Mouse (Mus musculus) hindbrain, embryonic 13.5 days (tissue): Measurements from ENCODE around the gene Sugt1. TPM values are rescaled to one million over a fixed set of nuclear protein-coding genes. Genes with fewer than 3 reads are reported as not detected.

Source experiments
- ATAC-seq: fragments of 200-750 bp; cut with Nextera tagmentation; 2 replicates; pipeline ENCODE4 v1.8.0; 2017; ENCODE audit warnings: moderate TSS enrichment; ENCODE audit not compliant: low FRiP score
- H3K27ac ChIP-seq: fragments of 300-500 bp; sonication (generic); 2 replicates; pipeline ENCODE4 v1.5.1; 2015; ENCODE audit warnings: inconsistent platforms, mild to moderate bottlenecking, moderate library complexity
- H3K27me3 ChIP-seq: fragments of 300-500 bp; sonication (generic); 2 replicates; pipeline ENCODE4 v1.6.1; 2015; ENCODE audit warnings: mild to moderate bottlenecking, inconsistent platforms
- H3K36me3 ChIP-seq: fragments of 300-500 bp; sonication (generic); 2 replicates; pipeline ENCODE4 v1.6.1; 2015; ENCODE audit warnings: mild to moderate bottlenecking, inconsistent platforms
- H3K4me1 ChIP-seq: fragments of 300-500 bp; sonication (generic); replicated peaks from 2 replicates; pipeline ENCODE4 v1.6.1; 2015; ENCODE audit warnings: inconsistent platforms
- H3K4me2 ChIP-seq: fragments of 300-500 bp; sonication (generic); 2 replicates; pipeline ENCODE4 v1.6.1; 2015; ENCODE audit warnings: inconsistent platforms, mild to moderate bottlenecking, moderate library complexity
- H3K4me3 ChIP-seq: fragments of 300-500 bp; sonication (generic); 2 replicates; pipeline ENCODE4 v1.5.1; 2015; ENCODE audit warnings: mild to moderate bottlenecking, inconsistent platforms
- H3K9ac ChIP-seq: fragments of 300-500 bp; sonication (generic); 2 replicates; pipeline ENCODE4 v1.6.1; 2015; ENCODE audit warnings: mild to moderate bottlenecking, inconsistent platforms
- H3K9me3 ChIP-seq: fragments of 300-500 bp; sonication (generic); 2 replicates; pipeline ENCODE4 v1.6.1; 2016; ENCODE audit warnings: inconsistent platforms
- WGBS: fragments of 180-500 bp; shearing (Covaris S2); methylation state at CpG from one replicate; pipeline ENCODE4 v1.1.7; 2015; 5-methylcytosine and 5-hydroxymethylcytosine counted together
- microRNA-seq: library from miRNA; unstranded; fragments of <30 nt; microRNA quantifications from one replicate; pipeline ENCODE4, GENCODE M21; 2016
- polyA plus RNA-seq: library from polyadenylated mRNA; unstranded; fragments of >200 nt; fragmentation: Nextera tagmentation; extraction: Ambion mirVana; gene quantifications from 2 replicates; pipeline ENCODE4 v1.2.1, GENCODE M21; 2015

The Sugt1 gene
- polyA plus RNA-seq, 1 experiment from 2014 or later, result 124 TPM

DNA sequence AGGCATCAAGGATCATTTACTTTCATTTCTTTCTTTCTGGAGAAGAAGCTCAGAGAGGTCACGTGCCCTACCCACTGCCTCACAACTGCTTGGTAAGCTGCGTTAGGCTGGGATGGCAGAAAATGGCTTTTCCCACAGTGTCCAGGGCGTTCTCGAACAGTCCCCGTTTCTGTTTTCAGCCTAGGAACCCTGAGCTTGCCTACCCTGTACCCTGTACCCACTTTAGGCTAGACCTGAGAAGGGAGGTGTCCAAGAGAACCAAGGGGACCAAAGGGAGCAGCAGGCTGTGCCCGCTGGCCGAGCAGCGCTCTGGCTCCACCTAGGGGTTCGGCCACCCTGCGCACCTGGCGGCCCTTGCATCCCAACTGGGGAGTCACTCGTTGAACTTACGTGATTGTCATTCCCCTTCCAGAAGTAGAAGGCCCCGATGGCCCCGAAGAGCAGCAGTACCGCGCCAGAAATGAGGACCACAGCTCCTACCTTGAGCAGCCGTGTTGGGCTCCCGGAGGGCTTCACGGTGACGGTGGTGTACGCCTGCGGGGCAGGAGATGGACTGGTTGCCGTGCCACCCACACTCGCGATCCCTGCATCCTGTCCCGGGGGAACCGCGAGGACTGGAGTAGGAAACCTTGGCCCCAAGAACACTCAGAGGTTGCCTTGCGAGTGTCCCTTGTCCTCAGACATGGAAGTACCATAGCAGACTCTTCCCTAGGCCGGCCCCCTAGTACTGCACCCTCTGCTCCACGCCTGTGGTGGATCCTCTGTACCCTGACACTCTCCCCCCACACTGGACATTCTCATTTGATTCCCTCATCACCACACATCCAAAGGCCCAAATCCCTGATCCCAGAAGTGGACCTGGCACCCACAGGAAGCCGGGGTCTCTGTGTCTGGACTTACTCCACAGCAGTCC, 73.8 kb downstream of the Sugt1 start:
- Histone ChIP-seq H3K27me3 (peaks cover 9% of the 10 kb centered on the region), H3K4me3 (peak overlapping the region; percentile 19), H3K4me1 (peaks cover 44% of the 10 kb centered on the region), H3K27ac (peak overlapping the region; percentile 26; the same call in 1 of the 2 replicates), H3K9me3 (no peaks in the 10 kb centered on the region), H3K9ac (peak overlapping the region; percentile 40; the same call in 1 of the 2 replicates), H3K4me2 (peak overlapping the region; percentile 45), H3K36me3 (no peaks in the 10 kb centered on the region)
- 18% methylated on average over 33 of the region's 33 CpGs for WGBS
- ATAC-seq, result 0 out of 2 replicates have a peak, but pooled peaks have one; percentile 30

DNA sequence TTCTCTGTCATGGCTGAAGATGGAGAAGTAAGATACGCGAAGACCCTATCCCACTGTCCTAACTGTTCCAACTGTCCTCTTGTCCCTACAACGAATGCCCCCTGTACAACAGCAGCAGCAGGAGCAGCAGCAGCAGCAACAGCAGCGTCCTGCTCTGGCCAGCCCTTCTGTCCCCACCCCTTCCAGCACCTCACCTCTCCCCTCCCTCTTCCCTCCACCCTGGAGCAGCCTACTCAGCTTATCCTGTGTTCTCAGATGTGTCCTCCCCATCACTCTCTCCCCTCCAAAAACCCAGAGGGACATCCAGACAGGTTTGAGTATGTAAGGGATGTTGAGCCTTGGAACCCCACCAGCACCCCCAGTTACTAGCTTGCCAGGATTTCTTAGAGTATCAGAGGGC, 74.5 kb downstream of the Sugt1 start, which contains the start of gene Cnmd:
Cnmd (minus strand) TSS at position 170 of the 400 bp plus-strand sequence.
- Histone ChIP-seq H3K9me3 (no peaks in the 10 kb centered on the region), H3K4me3 (peak within 1 kb of the TSS; percentile 19), H3K36me3 (no peaks in the 10 kb centered on the region), H3K27me3 (peaks cover 9% of the 10 kb centered on the region), H3K4me2 (peak within 1 kb of the TSS; percentile 45), H3K4me1 (peaks cover 44% of the 10 kb centered on the region), H3K9ac (peak within 1 kb of the TSS; percentile 40; the same call in 1 of the 2 replicates), H3K27ac (peak within 1 kb of the TSS; percentile 26; the same call in 1 of the 2 replicates)
- 63% methylated on average over 4 of the region's 4 CpGs for WGBS
- ATAC-seq, result no peak

DNA sequence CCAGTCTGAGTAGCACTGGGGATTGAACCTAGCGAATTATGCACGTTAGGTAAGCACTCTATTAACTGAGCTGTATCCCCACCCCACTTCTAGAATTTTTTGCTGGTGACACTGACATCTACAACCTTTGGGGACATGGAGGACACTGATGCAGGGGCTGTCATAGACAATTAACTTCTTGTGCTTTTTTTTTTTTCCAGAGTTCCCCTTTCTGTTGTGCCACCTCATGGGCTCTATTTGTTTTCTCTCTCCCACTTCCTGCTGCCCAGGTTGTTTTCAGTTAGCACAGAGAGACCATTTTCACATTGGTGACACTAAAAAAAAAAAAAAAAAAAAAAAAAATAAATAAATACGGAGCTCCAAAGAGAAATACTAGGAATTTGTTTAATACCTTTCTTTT, 83.5 kb downstream of the Sugt1 start:
- H3K27me3 ChIP-seq, result no peaks in the 10 kb centered on the region
- no peak overlapping the region for H3K27ac ChIP-seq
- no peak overlapping the region for H3K4me3 ChIP-seq
- no peak overlapping the region for H3K9ac ChIP-seq
- no peaks in the 10 kb centered on the region for H3K36me3 ChIP-seq
- peaks cover 22% of the 10 kb centered on the region for H3K4me1 ChIP-seq
- no peak for ATAC-seq
- WGBS, result 93% methylated on average over 3 of the region's 3 CpGs
- no peaks in the 10 kb centered on the region for H3K9me3 ChIP-seq
- H3K4me2 ChIP-seq, result no peak overlapping the region

DNA sequence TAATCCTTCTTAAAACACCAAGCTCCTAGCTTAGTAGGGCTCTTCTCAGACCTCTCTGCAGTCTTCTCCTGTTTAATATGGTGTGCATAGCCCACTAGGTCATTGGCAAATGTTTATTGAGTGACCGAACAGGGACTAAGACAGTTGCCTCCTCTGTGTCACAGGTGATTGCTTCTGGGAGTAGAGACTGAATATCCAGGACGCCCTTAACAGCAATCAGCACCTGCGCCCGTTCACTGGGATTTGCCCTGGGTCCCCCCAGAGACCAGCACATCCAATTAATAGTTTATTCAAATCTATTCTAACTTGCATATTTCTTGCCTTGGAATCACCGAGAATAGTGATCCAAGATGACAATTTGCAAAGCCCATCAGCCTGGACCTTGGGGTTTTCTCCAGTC, 85.1 kb downstream of the Sugt1 start:
- Histone ChIP-seq H3K4me1 (peaks cover 35% of the 10 kb centered on the region), H3K36me3 (no peaks in the 10 kb centered on the region), H3K9ac (no peak overlapping the region), H3K4me3 (no peak overlapping the region), H3K9me3 (no peaks in the 10 kb centered on the region), H3K27me3 (no peaks in the 10 kb centered on the region), H3K4me2 (no peak overlapping the region), H3K27ac (peak overlapping the region; percentile 64)
- WGBS, result 39% methylated on average over 5 of the region's 5 CpGs
- ATAC-seq, result no peak

DNA sequence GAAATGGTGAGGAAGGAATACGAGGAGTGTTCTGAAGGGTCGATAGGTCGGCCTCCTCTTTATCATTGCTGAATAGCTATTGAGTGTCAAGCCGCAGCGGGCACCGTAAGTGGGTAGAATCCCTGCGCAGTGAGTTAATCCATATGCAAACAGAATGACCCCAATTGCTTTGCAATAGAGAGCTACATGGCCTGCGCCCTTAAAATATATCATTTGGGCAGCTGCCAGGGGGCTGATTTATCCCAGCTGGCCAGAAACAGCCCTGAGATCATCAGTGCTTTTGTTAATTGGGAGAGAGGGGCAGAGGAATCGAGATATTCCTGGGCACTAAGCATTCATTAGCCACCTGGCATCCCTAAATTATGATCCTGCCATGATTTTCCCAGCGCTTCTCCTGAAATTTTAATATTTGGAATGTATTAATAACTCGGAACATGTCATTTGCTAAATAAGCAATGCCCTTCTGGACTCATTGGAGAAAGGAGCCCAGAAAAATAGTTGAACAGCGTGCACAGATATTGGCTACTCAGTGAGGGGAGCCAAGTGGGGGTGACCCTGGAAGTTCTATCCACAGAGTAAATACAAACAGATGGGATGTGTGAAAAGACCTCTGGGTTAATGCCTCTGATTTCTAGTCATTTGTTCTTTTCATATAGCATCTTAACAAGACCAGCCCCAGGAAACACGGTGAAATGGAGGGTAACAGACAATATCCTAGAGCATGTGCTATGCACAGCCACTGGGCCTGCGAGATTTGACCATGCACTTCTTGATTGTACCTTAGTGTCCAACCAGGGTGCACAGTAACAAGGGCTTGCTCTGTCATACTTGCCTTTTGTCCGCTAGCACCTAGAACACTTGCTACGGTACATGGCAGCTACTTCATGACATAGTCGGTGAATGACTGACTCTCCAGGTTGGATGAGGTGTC, 85.9 kb downstream of the Sugt1 start:
- no peaks in the 10 kb centered on the region for H3K9me3 ChIP-seq
- no peaks in the 10 kb centered on the region for H3K27me3 ChIP-seq
- H3K4me3 ChIP-seq, result no peak overlapping the region
- peak overlapping the region; percentile 64 for H3K27ac ChIP-seq
- WGBS, result 38% methylated on average over 17 of the region's 17 CpGs
- no peak overlapping the region for H3K4me2 ChIP-seq
- H3K36me3 ChIP-seq, result no peaks in the 10 kb centered on the region
- no peak overlapping the region for H3K9ac ChIP-seq
- peak; percentile 64; the same call in 1 of the 2 replicates for ATAC-seq
- peaks cover 39% of the 10 kb centered on the region for H3K4me1 ChIP-seq

DNA sequence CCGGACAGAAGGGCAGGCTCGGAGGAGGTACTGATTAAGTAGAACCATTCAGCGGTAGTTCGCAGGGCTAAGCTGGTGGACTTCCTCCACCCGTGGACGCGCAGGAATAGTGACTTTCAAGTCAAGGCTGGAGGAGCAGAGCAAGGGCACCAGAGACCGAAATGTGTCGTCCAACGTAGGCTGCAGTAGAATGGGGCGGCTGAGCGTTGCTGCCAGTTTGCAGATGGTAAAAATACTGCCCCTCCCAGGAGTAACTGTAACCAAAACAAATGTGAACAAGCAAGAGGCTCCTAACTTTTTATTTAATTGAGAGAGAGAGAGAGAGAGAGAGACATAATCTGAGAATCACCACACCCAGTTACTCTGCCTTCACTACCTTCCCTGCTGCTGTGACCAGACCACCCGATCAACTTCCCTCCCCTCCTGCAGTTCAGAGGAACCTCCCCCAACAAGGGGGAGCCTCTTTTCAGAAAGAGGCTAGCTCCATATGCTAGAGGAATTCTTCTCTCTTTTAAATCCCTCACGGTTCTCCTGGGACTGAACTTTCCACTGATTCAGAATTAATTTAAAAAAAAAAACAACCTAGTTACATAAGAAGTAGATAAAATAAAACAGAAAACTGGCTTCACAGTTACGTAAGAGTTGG, 89.7 kb downstream of the Sugt1 start:
- H3K4me3 ChIP-seq, result no peak overlapping the region
- H3K4me1 ChIP-seq, result peaks cover 34% of the 10 kb centered on the region
- WGBS, result 44% methylated on average over 15 of the region's 15 CpGs
- no peak overlapping the region for H3K27ac ChIP-seq
- H3K9me3 ChIP-seq, result no peaks in the 10 kb centered on the region
- no peaks in the 10 kb centered on the region for H3K27me3 ChIP-seq
- H3K36me3 ChIP-seq, result no peaks in the 10 kb centered on the region
- H3K9ac ChIP-seq, result no peak overlapping the region
- no peak for ATAC-seq
- H3K4me2 ChIP-seq, result no peak overlapping the region

DNA sequence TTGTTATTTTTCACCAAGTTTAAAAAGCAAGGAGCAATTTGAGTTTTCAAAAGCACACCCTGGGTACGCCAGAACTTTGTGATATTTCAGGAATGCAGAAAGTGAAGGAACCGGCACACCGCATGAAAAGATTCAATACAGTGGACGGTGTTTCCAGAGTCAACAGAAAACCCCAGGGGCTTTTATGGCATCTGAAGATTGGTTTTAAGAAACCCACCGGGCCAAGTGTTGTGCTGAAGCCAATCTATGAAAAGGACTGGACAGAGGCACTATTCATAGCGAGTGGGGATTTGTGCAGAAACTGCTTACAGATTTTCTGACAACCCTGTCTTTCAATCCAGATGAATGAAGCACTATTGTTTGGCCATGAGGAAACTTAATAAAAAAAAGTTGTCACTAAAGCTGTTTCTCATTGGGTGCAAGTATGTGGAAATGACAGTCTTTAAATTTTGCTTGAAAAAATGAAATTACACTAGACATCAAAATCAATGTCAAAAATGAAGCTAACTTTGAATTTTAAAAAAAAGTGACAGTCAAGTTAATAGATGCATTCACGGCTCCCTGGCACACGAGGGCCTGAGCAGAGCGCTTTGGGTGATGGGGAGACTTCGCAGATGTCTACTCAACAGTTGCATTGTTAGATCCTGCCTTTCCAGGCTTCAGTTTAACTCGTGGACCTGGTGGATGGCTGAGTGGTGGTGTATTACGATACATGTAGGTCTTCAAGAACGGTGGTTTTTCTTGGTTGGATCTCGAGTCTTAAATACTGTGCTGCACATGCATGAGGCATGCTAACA, 90.6 kb downstream of the Sugt1 start:
- Histone ChIP-seq H3K27ac (no peak overlapping the region), H3K4me1 (peaks cover 26% of the 10 kb centered on the region), H3K9me3 (no peaks in the 10 kb centered on the region), H3K4me2 (0 out of 2 replicates have a peak overlapping the region, but pooled peaks have one; percentile 6), H3K36me3 (no peaks in the 10 kb centered on the region), H3K4me3 (no peak overlapping the region), H3K9ac (no peak overlapping the region), H3K27me3 (no peaks in the 10 kb centered on the region)
- no peak for ATAC-seq
- 45% methylated on average over 14 of the region's 14 CpGs for WGBS

DNA sequence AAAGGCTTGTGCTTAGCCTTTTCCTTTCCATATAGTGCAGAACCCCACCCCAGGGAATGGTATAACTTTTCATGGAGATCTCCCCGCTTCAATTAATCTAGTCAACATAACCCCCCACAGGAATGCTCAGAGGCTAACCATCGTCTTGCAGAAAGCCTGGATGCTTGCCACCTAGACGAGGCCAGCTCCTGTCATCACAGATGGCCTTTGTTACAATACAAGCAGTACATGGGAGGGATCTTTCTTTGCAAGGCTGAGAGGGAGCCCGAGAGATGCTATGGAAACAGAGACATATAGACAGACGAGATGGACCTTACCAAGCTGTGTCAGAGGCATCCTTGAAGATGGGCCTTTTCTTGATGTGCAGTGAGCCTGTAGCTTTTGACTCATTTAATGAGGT, 93.2 kb downstream of the Sugt1 start:
- Histone ChIP-seq H3K36me3 (no peaks in the 10 kb centered on the region), H3K9ac (no peak overlapping the region), H3K4me2 (no peak overlapping the region), H3K9me3 (no peaks in the 10 kb centered on the region), H3K4me1 (peaks cover 19% of the 10 kb centered on the region), H3K27ac (no peak overlapping the region), H3K27me3 (no peaks in the 10 kb centered on the region), H3K4me3 (no peak overlapping the region)
- ATAC-seq, result no peak
- WGBS, result 53% methylated on average over 5 of the region's 5 CpGs

Small RNA genes within 50 kb of the gene (microRNA-seq; reads per million reads assigned to microRNA genes)
- gene Gm27857, result not detected

Other genes starting within 250 kb of the Sugt1 start
- 20.0 and 22.9 TPM in 2 replicates for gene Naa16, start 196.9 kb upstream of the Sugt1 start, polyA plus RNA-seq
- 11.2 and 12.4 TPM in 2 replicates for gene Mtrf1, start 189.9 kb upstream of the Sugt1 start, polyA plus RNA-seq
- 15.4 and 16.4 TPM in 2 replicates for gene Kbtbd7, start 161.2 kb upstream of the Sugt1 start, polyA plus RNA-seq
- gene Kbtbd6, start 135.9 kb upstream of the Sugt1 start, polyA plus RNA-seq, result 1.5 and 1.6 TPM in 2 replicates
- gene Elf1, start 106.5 kb upstream of the Sugt1 start, polyA plus RNA-seq, result 3.8 and 3.9 TPM in 2 replicates
- gene Wbp4, start 106.2 kb upstream of the Sugt1 start, polyA plus RNA-seq, result 43.9 and 46.1 TPM in 2 replicates
- gene Cnmd, start 74.5 kb downstream of the Sugt1 start, polyA plus RNA-seq, result 5.1 and 11.3 TPM in 2 replicates
- gene Pcdh8, start 183.6 kb downstream of the Sugt1 start, polyA plus RNA-seq, result 33.2 and 35.3 TPM in 2 replicates